Mouse (Mus musculus) liver, embryonic 11.5 days (tissue): Measurements from ENCODE around the gene Selenok. TPM values are rescaled to one million over a fixed set of nuclear protein-coding genes. Genes with fewer than 3 reads are reported as not detected.

Experiments
- ATAC-seq: fragments of 200-750 bp; cut with Nextera tagmentation; replicated peaks from 2 replicates; pipeline ENCODE4 v1.8.0; 2017; ENCODE audit warnings: moderate number of reproducible peaks, mild to moderate bottlenecking, moderate TSS enrichment, moderate library complexity; ENCODE audit not compliant: low FRiP score
- DNase-seq: peaks from one replicate; pipeline ENCODE4 v3.0.0-alpha.2; 2017; ENCODE audit warnings: low spot score
- H3K27ac ChIP-seq: fragments of 300-500 bp; sonication (generic); 2 replicates; pipeline ENCODE4 v1.5.1; 2014; ENCODE audit warnings: mild to moderate bottlenecking, low read depth, low read length, control low read depth
- H3K27me3 ChIP-seq: fragments of 300-500 bp; sonication (generic); replicated peaks from 2 replicates; pipeline ENCODE4 v1.6.1; 2014; ENCODE audit warnings: low read length, mixed read lengths; ENCODE audit not compliant: control insufficient read depth, insufficient read depth
- H3K36me3 ChIP-seq: fragments of 300-500 bp; sonication (generic); 2 replicates; pipeline ENCODE4 v1.6.1; 2014; ENCODE audit warnings: mild to moderate bottlenecking, low read length, moderate library complexity, mixed read lengths; ENCODE audit not compliant: control insufficient read depth, insufficient read depth
- H3K4me1 ChIP-seq: fragments of 300-500 bp; sonication (generic); replicated peaks from 2 replicates; pipeline ENCODE4 v1.6.1; 2014; ENCODE audit warnings: low read length, mixed read lengths; ENCODE audit not compliant: control insufficient read depth, insufficient read depth
- H3K4me2 ChIP-seq: fragments of 300-500 bp; sonication (generic); 2 replicates; pipeline ENCODE4 v1.6.1; 2014; ENCODE audit warnings: mild to moderate bottlenecking, control low read depth, moderate library complexity
- H3K4me3 ChIP-seq: fragments of 300-500 bp; sonication (generic); 2 replicates; pipeline ENCODE4 v1.5.1; 2014; ENCODE audit warnings: low read depth, low read length, control low read depth
- H3K9ac ChIP-seq: fragments of 300-500 bp; sonication (generic); 2 replicates; pipeline ENCODE4 v1.6.1; 2014; ENCODE audit warnings: low read depth, low read length, control low read depth
- H3K9me3 ChIP-seq: fragments of 300-500 bp; sonication (generic); 2 replicates; pipeline ENCODE4 v1.6.1; 2016; ENCODE audit warnings: low read length, inconsistent platforms, mixed read lengths; ENCODE audit not compliant: control insufficient read depth
- WGBS: fragments of 180-500 bp; shearing (Covaris S2); extraction: QIAGEN DNeasy Blood & Tissue Kit; methylation state at CpG from one replicate; pipeline ENCODE4 v1.1.7; 2014; 5-methylcytosine and 5-hydroxymethylcytosine counted together
- microRNA-seq: library from miRNA; unstranded; fragments of <30 nt; microRNA quantifications from one replicate; pipeline ENCODE4, GENCODE M21; 2017; ENCODE audit warnings: borderline number of aligned reads
- polyA plus RNA-seq: library from polyadenylated mRNA; unstranded; fragments of >200 nt; fragmentation: Nextera tagmentation; extraction: Ambion mirVana; gene quantifications from 2 replicates; pipeline ENCODE4 v1.2.1, GENCODE M21; 2014

Gene Selenok
- polyA plus RNA-seq, 1 experiment from 2014 or later: 162 TPM

DNA sequence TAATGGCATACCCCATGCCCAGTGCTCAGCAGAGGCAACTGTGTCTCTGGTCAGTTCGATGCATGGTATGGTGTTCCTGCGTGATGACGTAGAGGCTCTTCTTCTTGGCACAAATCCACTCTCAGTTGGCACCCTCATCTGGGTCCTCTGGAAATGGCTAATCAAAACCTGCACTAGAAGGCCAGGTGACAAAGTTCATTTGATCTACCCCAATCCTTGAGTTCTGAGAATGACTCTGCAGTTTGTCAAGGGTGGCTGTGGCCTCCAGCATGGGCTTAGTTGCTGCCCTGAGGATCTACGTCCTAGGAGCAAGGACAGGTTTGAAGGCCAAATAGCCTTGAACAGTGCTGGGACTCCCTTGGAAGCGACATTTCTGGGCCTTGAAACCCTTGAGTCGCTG lies 50.7 kb downstream of the Selenok start:
- no peak overlapping the region for H3K4me3 ChIP-seq
- no peaks in the 10 kb centered on the region for H3K27me3 ChIP-seq
- H3K27ac ChIP-seq: no peak overlapping the region
- H3K4me2 ChIP-seq: no peak overlapping the region
- ATAC-seq (no peak), DNase-seq (no peak)
- no peaks in the 10 kb centered on the region for H3K9me3 ChIP-seq
- H3K4me1 ChIP-seq: no peaks in the 10 kb centered on the region
- WGBS: 91% methylated on average over 6 of the region's 6 CpGs
- no peaks in the 10 kb centered on the region for H3K36me3 ChIP-seq
- no peak overlapping the region for H3K9ac ChIP-seq

DNA sequence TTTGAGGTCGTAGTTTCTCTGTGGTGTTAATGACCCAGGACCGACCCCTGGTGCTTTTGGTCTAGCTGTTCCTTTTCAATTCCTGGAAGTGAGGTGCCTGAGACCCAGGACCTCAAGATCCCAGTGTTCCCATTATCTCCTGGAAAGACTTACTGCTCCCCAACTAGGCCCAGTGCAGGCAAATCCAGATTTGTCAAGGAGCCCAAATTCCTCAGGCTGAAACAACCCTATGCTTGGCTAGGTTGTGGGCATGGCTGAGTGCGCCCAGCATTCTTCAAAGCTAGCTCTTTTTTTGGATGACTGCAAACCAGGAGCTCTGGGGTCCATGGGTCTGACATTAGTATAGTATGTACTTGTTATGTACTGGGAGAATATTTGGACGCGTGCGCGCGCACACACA lies 51.3 kb downstream of the Selenok start:
- no peaks in the 10 kb centered on the region for H3K4me1 ChIP-seq
- H3K9ac ChIP-seq: no peak overlapping the region
- DNase-seq (no peak), ATAC-seq (no peak)
- no peak overlapping the region for H3K4me2 ChIP-seq
- H3K27ac ChIP-seq: no peak overlapping the region
- H3K4me3 ChIP-seq: no peak overlapping the region
- H3K27me3 ChIP-seq: no peaks in the 10 kb centered on the region
- 90% methylated on average over 8 of the region's 8 CpGs for WGBS
- H3K36me3 ChIP-seq: no peaks in the 10 kb centered on the region
- no peaks in the 10 kb centered on the region for H3K9me3 ChIP-seq

DNA sequence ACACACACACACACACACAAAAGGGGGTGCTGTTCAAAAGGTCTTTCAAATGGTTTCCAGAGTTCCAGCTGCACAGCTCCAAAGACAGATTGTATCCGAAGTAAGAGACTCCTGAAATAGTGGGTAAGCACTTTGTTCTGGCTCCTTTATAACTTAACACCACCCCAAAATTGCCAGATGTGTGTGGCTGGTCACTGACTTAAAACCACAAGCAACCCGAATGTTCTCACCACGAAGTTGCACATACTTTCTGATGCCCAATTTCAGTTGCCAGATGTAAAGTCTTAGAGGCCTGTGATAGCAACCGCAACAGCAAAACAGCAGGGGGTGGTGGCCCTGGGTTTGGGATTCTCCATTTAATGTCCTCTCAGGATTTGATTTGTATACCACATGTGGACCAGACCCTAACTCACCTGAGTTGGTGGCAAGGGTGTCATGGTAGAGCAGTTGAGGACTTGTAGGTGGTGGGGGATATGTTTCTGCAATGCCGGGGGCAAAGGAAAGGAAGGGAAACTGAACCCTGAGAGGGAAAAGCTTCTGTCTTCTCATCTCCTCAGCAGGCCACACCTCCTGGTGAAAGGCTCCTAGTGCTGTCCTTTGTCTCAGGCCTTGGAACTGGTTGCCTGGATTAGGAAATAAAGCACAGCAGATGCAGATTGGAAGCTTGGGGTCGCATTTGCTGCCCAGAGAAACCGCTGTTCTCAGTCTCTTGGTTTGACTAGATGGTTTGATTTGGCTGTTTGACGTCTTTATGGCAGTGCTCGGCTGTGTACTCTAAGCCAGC lies 51.9 kb downstream of the Selenok start:
- Histone ChIP-seq H3K4me2 (no peak overlapping the region), H3K9me3 (no peaks in the 10 kb centered on the region), H3K27me3 (no peaks in the 10 kb centered on the region), H3K4me1 (no peaks in the 10 kb centered on the region), H3K27ac (no peak overlapping the region), H3K36me3 (no peaks in the 10 kb centered on the region), H3K9ac (no peak overlapping the region), H3K4me3 (no peak overlapping the region)
- WGBS: 60% methylated on average over 9 of the region's 9 CpGs
- ATAC-seq (no peak), DNase-seq (no peak)

DNA sequence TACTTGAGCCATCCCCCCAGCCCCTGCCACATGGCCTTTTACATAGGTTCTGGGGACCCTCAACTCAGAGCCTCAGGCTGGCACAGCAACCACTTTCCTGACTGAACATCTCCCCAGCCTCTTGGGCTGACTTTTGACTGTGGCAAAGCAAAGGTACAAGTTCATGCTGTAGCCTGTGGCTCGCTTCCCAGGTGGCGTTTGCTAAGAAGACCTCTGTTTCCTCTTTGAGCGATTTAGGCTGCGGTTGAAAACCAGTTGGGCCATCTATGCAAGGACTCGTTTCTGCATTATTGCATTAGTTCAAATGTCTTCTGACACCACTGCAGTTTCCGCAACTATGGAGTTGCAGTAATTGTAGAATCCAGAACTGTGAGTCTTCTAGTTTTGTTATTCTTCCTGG lies 54.4 kb downstream of the Selenok start:
- no peak overlapping the region for H3K27ac ChIP-seq
- ATAC-seq (no peak), DNase-seq (no peak)
- H3K36me3 ChIP-seq: no peaks in the 10 kb centered on the region
- no peaks in the 10 kb centered on the region for H3K9me3 ChIP-seq
- no peak overlapping the region for H3K4me2 ChIP-seq
- no peak overlapping the region for H3K9ac ChIP-seq
- no peaks in the 10 kb centered on the region for H3K4me1 ChIP-seq
- no peaks in the 10 kb centered on the region for H3K27me3 ChIP-seq
- no peak overlapping the region for H3K4me3 ChIP-seq
- 76% methylated on average over 6 of the region's 6 CpGs for WGBS

DNA sequence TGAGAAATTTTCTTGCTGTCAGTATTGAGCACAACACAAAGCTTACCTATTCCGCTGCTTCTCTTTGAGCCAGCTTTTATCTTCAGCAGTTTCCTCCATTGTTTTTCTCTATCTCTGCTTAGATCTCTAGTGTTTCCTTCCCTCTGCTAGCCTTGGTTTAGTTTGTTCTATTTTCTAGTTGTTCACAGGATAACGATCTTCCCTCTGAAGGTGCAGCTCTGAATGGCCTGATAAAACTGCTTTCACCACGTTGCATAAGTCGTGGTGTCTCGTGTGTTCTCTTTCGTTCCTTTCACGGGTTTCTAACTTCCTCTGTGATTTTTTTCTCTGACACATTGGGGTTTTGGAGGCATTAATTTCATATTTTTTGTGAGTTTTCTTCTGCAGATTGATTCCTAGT lies 56.3 kb downstream of the Selenok start:
- H3K9ac ChIP-seq: no peak overlapping the region
- H3K4me3 ChIP-seq: no peak overlapping the region
- H3K27me3 ChIP-seq: no peaks in the 10 kb centered on the region
- no peaks in the 10 kb centered on the region for H3K36me3 ChIP-seq
- whole genome bisulfite sequencing: 32% methylated on average over 7 of the region's 7 CpGs
- H3K27ac ChIP-seq: no peak overlapping the region
- ATAC-seq (no peak), DNase-seq (no peak)
- no peak overlapping the region for H3K4me2 ChIP-seq
- no peaks in the 10 kb centered on the region for H3K4me1 ChIP-seq
- no peaks in the 10 kb centered on the region for H3K9me3 ChIP-seq

Small RNA genes lying within 50 kb of the gene (microRNA-seq; reads per million reads assigned to microRNA genes)
- gene Mir6947: not detected

Other genes with a start within 250 kb of the Selenok start
- gene Cacna2d3, start 246.4 kb upstream of the Selenok start, polyA plus RNA-seq: 0.81 and 0.90 TPM in 2 replicates
- gene Actr8, start 10.0 kb downstream of the Selenok start, polyA plus RNA-seq: 46.7 and 56.3 TPM in 2 replicates
- gene Il17rb, start 40.6 kb downstream of the Selenok start, polyA plus RNA-seq: 1.0 and 1.1 TPM in 2 replicates
- gene Chdh, start 40.7 kb downstream of the Selenok start, polyA plus RNA-seq: 0.15 and 0.22 TPM in 2 replicates